Mouse (Mus musculus) erythroblast, embryonic 14.5 days (primary cell): ENCODE results near the gene Zcchc14.

Experiments used
- GATA1 ChIP-seq: IDR thresholded peaks from 2 replicates; pipeline ENCODE4 v1.6.1; 2012; ENCODE audit warnings: low read length, inconsistent platforms, mixed read lengths
- TAL1 ChIP-seq: IDR thresholded peaks from 3 replicates; pipeline ENCODE4 v1.6.1; 2012; ENCODE audit warnings: low read length, inconsistent platforms, mixed read lengths

GRCm38 (mm10) chr8:121694453-121694852 is 41.8 kb upstream of the Zcchc14 start:
- TF ChIP-seq GATA1 (no peak), TAL1 (no peak)
